Mouse (Mus musculus) layer of hippocampus, adult 9-11 months (tissue): ENCODE measurements around the gene Klhl41.
A peak's percentile ranks its signal among the peaks of the same experiment; 100 is the strongest.

Experiments
- DNase-seq: peaks from one replicate; pipeline ENCODE4 v3.0.0; 2022

The Klhl41 gene

GRCm38 (mm10) chr2:69683036-69683805 lies 13.3 kb downstream of the Klhl41 start:
- DNase-seq, result no peak

GRCm38 (mm10) chr2:69684488-69684887 lies 14.6 kb downstream of the Klhl41 start:
- no peak for DNase-seq

DNA sequence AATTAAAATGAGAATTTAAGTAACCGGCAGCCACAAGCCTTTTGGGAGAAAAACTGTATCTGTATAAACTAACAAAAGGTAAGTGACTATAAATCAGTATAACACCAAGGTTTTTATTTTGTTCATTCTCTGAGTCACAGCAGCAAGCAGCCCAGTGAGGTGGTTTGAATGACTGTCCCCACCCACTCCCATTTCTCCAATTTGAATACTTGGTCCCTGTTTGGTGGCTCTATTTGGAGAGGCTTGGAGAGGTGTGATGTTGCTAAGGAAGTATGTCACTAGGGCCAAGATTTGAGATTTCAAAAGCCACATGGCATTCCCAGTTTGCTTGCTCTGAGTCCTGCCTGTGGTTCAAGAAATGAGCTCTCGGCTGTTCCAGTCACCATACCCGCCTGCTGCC lies 20.3 kb downstream of the Klhl41 start:
- no peak for DNase-seq

- no peak for DNase-seq
These were observed 20.9 kb downstream of the Klhl41 start for GRCm38 (mm10) chr2:69690843-69691242.

DNA sequence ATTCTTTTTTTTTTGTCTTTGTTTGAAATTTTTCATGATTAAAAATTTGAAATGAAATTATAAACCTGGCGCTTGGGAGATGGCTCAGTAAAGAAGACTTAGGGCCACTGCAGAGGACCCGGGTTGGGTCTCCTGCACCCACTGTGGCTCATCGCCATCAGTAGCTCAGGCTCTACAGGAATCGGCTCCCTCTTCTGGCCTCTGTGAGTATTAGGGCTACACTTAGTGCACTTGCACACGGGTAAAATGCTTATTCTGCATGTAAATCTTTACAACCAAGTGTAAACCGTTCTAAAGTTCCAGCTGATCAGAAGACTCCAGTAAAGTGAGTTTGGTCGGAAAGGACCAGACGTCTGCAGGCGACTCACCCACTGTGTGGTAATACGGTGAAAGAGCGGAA lies 23.6 kb downstream of the Klhl41 start:
- no peak for DNase-seq

DNA sequence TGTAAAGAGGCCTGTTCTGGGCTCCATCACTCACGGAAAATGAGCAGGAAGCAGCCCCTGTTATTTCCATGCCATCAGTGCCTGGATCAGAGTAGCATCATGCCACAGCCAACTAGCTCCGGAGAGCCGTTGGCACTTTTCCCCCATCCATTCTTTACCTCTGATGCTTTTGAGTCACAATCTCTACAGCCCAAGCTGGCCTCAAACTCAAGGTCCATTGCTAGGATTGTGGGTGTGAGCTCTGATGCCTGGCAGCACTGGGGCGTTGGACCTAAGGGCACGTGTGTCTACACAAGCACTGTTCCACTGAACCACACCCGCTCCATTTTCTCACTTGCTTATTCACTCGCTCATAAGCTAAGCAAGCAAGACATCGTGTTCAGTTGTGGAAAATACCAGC lies 30.5 kb downstream of the Klhl41 start:
- no peak for DNase-seq

- DNase-seq, result peak; percentile 12
These were observed 42.3 kb downstream of the Klhl41 start for GRCm38 (mm10) chr2:69712171-69712570.

DNA sequence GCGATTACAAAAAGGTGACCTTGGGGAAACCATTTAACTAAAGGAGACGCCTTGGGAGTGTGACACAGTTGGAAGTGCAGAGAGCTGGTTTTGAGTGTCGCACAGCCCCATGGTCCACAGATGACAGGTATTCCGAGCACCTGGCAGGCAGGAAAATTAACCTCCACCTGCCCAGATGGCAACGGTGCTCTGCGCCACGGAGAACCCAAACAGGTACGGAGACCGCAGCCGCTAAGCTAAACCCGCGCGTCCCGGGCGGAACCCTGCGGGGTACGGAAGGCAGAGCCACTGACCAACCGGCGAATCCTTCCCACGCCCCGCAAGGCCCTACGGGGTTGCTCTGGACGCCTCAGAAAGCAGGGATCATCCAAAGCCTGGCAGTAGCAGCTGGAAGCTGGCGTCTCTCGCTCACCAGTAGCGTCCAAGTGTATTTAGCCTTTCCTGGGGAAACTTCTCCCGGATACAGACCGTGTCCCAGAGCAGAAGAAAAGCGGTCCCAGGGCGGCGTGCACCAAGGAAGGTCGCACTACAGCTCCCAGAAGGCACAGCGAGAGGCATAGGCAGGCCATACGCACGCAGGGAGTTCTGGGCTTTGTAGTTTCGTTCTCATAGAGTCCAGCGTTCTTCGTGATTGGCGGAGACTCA lies 43.2 kb downstream of the Klhl41 start, which contains the start of gene Fastkd1:
Fastkd1 (minus strand) TSS at position 536 of the 645 bp plus-strand sequence.
- peak; percentile 94 for DNase-seq

DNA sequence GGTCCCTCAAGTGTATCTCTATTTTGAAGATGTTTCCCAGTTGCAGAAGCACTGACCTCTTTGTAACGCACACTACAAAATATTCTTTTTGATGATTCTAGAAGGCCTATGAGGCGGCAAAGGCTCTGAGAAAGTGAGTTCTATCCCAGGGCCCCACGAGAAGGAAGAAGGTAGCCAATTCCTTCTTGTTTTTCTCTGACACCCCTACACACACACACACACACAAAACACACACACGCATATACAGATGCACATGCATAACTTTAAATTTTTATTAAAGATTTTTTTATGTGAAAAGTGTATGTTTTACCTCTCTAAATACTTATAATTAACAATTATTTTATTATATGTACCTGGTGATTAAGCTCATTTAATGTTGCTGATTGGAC lies 43.7 kb downstream of the Klhl41 start:
- no peak for DNase-seq

- no peak for DNase-seq
These were observed 44.2 kb downstream of the Klhl41 start for GRCm38 (mm10) chr2:69714126-69714525.

- no peak for DNase-seq
These were observed 46.6 kb downstream of the Klhl41 start for GRCm38 (mm10) chr2:69716483-69716882.

- no peak for DNase-seq
These were observed 49.2 kb downstream of the Klhl41 start for GRCm38 (mm10) chr2:69719121-69719520.

- DNase-seq, result no peak
These were observed 52.3 kb downstream of the Klhl41 start, which contains the start of gene Ppig for GRCm38 (mm10) chr2:69722273-69722649. Ppig (plus strand) TSS chr2:69722545.

DNA sequence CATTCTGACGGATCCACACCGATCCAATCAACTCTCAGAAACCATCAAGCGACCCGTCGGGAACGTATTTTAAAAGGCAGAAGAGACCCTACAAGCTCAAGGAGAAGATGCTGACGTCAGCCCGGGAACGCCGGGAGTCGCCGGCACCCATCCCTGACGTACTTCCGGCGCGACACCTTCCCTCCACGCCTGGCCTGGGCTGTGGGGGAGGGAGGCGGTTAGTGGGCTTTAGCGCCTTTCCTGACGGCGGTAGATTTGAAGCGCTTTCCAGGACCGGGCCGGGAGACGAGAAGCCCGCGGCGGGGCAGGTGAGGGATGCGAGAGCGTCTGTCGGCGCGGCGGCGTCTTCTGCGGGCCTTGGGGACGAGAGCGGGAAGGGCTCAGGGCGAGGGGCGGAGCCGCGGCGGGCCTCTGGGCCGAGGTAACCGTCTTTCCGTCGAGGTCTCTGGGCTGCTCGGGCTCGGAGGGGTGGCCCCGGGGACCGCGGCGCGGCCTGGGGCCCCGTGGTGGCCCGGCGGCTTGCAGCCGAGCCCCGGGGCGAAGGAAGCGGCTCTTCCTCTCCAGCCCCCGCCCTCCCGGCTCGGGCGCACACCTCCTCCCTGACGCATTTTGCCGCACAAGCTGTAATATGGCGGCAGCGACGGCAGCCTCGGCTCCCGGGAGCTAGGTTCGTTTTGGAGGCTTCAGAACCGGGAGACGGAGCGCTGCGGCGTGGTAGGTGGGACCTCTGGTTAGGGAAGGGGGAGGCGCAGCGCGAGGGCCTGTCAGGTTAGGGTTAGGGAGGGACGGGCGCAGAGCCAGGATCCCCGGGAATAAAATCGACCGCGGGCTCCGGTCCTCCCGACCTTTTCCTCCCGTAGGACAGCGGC lies 53.0 kb downstream of the Klhl41 start:
- peak; percentile 93 for DNase-seq

DNA sequence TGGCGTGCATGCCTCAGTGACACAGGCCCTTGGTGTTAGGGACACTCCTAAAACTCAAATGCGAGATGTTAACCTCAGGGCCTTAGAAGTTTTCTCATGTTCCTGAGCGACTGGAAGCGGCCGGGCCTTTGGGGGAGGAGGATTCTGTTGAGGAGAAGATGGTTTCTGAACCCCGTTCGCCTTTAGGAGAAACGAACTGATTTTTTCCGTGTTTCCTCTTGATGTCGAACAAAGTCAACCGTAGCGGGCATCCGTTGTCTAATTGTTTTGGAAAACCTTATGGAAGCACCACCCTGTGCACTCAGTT lies 53.6 kb downstream of the Klhl41 start:
- no peak for DNase-seq
